Mouse (Mus musculus) kidney, postnatal 4 days (tissue): ENCODE data around the gene Strip1.
A peak's percentile ranks its signal among the peaks of the same experiment; 100 is the strongest.
"Not testable (repeated sequence)": the region's sequence is repeated elsewhere in the genome, so short reads cannot be mapped to it uniquely, and the experiment has no call there.

ENCODE experiments used
- DNase-seq, 2 experiments: peaks; one replicate each; pipeline ENCODE4 v3.0.0; 2021; ENCODE audit warnings: mixed read lengths in 2 of 2

Gene Strip1

DNA sequence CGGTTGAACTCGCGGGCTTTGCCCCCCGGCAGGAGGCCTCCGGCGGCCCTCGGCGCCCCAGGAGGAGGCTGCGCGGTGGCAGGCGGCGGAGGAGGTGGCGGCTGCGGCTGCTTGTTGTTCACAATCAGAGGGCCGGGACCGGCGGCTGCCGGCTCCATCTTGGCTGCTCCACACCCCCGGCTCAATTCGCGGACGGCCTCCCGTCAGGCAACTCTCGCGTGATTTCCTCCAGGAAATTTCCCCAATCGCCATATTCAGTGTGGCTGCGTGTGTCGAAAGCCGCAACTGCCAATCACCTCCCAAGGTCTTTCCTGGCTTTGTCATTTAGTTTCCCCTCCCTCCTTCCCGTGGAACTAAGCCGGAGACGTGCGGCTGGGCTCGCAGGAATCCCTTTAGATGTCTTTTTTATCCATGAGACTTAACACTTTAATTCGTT, at the start of gene Strip1:
Gene Strip1, minus strand, starts transcription at position 172 of the 436 bp plus-strand sequence.
- peak; percentile 93 to 96 for DNase-seq

DNA sequence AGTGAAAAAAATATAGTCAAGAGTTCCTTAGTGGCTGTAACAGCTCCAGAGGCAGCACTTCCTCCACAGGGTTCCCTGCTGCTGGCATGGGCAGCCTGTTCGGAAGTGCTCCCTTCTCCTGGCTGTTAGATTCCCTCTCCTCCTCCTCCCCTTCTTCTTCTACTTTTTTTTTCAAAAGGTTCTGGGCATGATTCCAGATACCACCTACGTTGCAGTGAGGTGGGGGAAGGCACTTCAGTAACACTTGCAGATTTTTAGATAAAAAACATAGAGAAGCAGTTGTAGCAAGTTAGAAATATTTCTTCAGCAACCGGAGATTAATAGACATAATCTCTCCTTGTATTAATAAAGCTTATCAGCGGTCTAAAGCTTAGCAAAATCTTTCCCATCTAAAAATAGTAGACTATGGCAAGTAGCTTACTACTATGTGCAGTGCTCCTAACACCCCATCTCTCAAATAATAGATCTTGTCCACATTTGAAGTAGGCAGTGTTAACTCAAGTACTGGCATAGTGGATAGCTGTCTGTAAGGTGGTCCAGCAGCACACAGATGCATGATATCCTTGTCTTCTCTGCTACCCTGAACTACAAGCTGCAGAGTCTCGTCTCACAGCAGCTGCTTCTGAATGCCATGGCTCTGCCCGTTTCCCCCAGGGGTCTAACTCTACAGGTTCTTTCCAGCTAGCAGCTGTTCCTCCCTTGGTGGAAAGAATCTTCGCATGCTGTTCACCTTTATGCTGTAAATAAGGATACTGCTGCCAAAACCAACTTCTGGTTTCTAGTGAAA, 49.5 kb upstream of the Strip1 start:
- peak; percentile 28 to 47 for DNase-seq

DNA sequence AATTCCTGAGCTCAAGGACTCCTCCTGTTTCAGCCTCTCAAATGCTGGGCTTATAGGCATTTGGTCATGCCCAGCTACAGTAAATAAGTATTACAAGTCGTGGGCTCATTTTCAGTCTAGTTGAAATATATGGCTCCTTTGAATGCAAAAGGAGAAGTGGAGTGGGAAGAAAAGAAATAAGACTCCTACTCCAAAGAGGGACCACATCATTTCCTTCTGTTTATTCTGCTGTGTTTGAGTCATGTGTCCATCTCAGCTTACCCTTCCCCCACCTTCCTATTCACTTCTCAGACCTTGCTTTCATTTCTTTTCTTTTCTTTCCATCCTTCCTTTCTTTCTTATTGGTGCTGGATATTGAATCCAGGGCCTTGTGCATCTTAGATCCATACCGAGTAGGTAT, 40.0 kb upstream of the Strip1 start:
- DNase-seq: no peak

DNA sequence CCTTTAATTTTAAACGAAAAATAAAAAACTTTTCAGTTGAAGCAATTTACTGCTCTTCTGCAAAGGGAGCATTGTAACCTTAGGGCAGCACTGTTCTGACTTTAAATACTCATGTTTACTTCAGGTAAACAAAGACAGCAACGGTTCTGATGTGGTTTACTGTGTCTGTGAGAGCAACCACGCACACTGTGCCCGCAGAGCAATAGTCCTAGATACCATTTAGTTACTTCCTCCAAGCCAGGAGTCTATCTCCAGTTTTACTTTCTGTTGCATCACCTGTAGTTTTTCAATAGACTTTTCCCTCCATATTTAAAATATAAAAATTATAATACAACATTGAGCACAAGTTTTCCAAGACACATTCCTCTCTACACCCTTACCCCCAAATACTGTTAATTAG, 39.0 kb upstream of the Strip1 start:
- DNase-seq: no peak

DNA sequence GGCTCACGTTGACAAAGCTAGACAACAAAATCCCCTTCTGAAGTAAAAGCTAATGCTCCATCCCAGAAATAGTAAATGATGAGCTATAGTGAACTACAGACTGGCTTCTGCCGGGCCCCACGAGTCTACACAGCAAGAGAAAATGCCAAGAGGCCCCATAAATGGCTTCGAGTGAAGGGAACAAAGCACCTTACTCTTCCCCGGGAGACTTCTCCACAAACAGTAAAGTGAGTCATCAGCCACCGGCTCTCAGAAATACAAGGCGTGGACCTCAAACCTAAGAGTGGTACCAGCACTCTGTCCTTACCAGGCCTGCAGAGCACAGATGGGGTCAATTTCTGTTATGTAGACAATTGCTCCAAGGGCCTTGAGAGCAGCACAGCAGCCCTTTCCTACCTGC, 37.3 kb upstream of the Strip1 start:
- DNase-seq: no peak

DNA sequence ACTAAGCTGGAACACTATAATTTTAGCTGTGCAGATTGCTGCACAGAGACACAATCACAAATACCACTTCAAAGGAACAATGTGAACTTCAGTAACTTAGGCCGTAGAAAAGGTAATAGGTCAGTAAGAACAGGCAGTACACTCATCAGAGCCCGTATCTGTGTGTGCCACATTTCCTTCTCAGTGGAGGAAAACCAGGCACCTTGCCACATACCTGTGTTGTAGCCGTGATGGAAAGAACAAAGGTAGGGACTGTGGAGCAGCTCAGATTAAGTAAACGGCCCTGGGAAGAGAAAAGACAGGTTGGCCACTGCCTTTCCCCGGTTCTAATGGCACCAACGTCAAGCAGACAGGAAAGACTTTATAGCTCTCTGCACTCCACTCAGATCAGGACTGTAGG, 35.9 kb upstream of the Strip1 start:
- DNase-seq: no peak

DNA sequence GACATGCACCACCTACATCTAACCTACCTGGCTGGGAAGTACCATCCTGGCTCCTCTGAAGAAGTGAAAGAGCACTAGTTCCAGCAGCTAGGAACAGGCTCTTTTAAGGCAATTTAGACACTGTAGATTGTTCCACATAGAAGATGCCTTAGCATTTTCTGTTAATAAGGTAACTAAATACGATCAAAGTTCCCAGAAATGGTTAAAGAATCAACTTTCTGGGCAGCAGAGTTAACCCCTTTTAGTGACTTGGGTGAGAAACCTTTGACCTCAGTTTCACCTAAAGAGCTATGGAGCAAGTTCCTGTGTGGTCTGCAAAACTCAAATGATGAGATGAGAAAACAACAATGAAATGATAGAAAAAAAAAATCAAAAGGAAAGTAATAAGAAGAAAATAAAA, 33.1 kb upstream of the Strip1 start:
- DNase-seq: no peak

DNA sequence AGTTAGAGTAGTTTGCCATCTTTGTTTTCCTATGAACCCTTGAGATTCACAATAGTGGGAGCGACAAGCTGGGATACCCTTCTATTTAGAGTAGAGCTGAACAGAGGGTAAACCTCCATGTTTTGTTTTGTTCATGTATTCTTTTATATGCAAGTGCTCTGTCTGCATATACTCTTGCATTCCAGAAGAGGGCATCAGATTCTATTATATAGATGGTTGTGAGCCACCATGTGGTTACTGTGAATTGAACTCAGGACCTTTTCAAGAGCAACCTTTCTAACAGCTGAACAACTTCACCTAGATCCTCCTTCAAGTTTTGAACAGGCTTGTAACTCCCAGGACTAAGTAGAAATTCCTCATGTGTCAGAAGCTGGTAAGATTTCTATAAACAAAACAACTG, 27.5 kb upstream of the Strip1 start:
- no peak for DNase-seq

DNA sequence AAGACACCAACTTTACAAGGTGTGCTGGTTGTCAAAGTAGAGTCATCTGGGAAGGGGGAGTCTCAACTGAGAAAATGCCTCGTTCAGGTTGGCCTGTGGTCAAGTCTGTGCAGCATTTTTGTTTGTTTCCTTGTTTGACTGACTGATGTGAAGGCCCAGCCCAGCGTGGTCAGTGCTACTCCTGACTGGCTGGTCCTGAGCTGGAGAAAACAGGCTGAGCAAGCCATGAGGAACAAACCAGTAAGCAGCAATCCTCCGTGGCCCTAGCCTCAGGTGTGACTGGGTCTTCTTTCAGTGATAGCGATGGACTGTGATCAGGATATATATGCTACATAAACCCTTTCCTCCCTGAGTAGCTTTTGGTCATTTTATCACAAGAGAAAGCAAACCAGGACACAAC, 25.4 kb upstream of the Strip1 start:
- no peak for DNase-seq

DNA sequence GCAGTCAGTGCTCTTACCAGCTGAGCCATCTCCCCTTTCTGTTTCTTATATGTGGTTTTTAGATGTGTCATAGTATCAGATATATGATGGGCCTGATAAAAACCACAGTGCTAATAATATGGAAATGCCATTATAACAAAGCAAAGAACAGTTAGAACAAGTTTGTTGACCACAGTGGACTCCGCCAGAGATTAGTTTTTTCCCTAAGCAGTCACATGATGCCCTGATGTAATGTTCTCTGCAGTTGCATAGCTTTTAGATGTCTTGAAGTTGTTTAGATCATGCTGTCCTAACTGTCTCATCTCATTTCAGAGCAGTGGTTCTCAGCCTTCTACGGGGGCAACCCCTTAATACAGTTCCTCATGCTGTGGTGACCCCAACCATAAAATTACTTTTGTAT, 24.7 kb upstream of the Strip1 start:
- no peak for DNase-seq

DNA sequence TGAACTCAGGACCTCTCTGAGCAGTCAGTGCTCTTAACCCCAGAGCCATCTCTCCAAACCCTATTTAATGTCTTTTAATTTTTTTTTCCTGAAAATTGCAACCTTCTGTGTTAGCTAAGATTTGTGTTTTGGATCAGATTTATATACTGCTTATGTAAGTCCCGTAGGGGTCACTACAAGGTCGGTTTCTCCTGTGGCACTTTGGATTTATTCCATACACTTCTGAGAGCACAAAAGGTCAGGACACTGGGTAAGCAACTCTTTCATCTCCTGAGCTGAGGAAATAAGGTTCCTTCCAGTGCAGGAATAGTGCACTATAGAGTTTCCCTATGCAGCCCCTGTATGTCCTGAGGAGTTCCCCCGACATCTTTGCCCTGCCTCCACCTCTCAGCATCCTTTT, 24.0 kb upstream of the Strip1 start:
- no peak for DNase-seq

DNA sequence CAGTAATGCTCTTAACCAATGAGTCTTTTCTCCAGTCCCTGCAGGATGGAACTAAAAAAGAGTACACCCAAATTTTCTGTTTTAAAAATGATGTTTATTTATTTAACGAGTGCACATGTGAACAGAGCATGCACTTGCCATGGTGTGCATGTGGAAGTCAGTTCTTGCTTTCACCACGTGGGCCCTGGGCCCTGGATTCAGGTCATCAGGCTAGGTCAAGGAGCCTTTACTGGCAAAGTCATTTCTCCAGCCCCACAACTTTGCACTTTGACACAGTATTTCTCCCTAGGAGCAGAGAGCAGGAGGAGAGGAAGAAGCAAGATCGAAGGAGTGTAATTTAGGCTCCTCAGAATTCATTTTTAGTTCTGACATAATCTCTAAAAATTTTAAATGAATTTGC, 23.4 kb upstream of the Strip1 start:
- DNase-seq: no peak

DNA sequence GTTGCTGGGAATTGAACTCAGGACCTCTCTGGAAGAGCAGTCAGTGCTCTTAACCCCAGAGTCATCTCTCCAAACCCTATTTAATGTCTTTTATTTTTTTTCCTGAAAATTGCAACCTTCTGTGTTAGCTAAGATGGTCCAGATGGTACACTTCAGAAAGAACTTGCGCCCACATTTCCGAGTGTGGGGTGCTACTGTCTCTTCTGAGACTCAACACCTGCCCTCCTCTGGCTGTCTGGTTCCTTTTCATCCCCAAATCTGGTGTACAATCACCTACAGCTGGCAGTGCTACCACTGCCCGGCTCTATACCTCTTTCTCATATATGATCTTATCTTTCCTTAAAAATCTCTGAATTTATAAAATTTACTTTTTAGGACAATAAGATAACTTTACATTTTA, 21.5 kb upstream of the Strip1 start:
- no peak for DNase-seq

DNA sequence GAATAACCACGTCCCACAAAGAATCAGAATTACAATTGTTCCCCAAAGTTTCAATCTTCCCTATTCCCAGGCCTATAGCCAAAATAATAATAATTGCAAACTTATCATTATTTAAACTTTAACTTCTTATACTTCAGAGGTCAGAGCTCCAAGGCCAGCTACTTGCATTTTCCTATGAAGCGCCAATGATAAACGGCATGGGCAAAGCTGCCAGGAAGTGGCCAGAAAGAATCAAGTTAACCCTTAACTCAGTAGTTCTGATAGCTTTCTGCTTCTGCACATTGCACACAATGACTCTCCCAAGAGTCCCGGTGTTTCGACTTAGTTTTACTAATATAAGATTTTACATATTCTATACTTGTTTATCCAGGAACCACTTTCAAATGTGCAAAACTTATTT, 18.8 kb upstream of the Strip1 start:
- not testable (repeated sequence) for DNase-seq

DNA sequence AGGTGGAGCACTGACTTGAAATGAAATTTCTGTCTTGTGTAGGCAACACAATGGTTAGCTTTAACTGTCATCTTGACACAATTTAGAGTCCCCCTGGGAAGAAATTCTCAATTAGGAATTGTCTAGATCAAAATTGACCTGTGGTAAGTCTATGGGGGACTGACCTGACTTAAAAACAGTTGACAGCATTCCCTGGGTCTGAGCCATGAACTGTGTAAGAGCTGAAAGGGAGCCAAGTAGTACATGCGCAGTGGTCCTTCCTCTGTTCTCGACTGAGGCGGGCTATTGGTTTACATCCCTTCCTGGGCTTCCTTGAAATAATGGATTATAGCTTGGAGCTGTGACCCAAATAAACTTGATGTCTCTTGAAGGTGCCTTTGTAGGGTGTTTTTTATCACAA, 15.5 kb upstream of the Strip1 start:
- DNase-seq: peak; percentile 19 to 34

DNA sequence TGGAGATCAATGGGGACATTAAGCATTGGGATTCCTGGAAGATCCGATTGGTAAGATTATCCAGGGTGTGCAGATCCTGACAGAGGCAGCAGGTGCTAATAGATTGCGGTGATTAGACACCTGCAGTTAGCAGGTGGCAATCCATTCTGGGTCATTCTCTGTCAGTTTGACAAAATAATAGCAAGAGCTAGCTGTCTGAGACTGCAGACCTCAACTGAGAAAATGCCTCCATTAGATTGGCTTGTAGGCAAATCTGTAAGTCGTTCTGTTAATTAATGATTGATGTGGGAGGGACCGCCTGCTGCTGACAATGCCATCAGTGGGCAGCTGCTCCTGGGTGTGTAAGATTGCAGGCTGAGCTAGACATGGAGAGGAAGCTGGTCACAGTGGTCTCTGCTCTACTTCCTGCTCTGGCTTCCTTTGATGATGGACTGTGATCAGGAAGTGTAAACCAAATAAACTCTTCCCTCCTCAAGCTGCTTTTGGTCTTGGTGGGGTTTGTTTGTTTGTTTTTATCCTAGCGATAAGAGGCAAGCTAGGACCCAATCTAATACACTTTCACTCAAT, 6.2 kb upstream of the Strip1 start:
- DNase-seq: peak in 1 of 2 experiments; percentile 23

DNA sequence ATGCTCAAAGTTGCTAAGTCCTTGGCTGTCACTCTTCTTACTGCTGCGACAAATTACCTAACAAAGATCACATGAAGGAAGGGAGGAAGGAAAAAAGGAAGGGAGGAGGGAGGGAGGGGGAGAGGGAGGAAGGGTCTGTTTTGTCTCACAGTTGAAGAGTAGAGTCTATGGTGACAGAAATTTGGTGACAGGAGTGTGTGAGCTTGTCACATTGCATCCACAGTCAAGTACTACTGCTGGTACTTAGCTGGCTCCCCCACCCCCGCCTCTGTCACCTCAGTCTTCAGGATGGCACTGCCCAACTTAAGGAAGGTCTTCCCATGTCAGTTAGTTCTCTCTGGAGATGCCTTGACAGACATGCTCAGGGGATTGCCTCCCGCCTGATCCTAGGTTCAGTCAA, 4.7 kb upstream of the Strip1 start:
- DNase-seq: no peak

DNA sequence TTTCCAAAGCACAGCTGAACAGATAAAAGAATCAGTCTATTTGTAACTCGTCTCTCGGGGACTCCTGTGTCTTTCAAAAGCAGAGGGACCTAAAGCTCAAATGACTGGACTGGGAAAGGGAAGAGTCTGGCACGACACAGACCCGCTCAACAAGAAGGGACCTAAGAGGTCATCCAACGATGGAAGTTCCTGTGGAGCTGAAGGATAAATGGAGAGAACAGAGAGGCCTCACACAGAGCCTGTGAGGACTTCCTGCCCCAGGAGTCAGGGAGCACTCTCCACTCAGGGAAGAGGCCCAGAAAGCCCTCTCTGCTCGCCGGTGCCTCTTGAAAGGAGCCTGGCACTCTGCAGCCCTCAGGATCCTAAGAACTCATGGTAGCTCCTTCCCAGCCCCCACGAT, 4.3 kb upstream of the Strip1 start:
- DNase-seq: no peak

DNA sequence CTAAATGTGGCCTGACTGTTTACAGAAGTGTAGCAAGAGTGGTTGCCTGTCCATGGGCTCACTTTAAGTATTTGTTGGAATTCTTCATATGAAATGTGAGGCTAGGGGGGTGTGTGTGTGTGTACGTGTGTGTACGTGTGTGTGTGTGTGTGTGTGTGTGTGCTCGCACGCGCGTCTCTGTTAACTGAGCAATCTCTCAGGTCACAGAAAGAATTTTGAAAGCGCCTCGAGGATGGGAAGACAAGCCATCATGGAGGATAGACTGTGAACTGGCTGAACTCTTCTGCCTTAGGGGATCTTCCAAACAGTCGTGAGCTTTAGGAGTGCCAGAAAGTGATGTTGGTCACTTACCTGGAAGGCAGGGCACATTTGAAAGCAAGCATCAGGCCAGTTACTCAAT, 2.4 kb upstream of the Strip1 start:
- no peak for DNase-seq

DNA sequence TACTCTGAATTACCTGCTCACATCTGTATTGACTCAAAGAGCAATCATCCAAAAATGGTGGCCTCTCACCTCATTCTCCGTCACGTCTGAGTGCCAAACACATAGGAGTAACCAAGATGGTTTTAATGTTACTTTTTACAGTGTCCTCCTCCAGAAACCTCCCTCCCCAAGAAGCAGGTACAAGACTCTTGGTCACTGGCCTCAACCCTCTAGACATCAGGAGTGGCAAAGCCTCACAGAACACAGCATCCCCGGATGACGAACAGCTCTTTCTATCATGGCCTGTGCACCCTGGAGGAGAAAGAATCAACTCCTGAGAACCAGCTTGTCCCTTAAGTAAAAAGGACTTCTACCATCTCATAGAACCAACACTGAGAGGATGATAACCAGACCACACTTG, 1.3 kb upstream of the Strip1 start:
- no peak for DNase-seq

DNA sequence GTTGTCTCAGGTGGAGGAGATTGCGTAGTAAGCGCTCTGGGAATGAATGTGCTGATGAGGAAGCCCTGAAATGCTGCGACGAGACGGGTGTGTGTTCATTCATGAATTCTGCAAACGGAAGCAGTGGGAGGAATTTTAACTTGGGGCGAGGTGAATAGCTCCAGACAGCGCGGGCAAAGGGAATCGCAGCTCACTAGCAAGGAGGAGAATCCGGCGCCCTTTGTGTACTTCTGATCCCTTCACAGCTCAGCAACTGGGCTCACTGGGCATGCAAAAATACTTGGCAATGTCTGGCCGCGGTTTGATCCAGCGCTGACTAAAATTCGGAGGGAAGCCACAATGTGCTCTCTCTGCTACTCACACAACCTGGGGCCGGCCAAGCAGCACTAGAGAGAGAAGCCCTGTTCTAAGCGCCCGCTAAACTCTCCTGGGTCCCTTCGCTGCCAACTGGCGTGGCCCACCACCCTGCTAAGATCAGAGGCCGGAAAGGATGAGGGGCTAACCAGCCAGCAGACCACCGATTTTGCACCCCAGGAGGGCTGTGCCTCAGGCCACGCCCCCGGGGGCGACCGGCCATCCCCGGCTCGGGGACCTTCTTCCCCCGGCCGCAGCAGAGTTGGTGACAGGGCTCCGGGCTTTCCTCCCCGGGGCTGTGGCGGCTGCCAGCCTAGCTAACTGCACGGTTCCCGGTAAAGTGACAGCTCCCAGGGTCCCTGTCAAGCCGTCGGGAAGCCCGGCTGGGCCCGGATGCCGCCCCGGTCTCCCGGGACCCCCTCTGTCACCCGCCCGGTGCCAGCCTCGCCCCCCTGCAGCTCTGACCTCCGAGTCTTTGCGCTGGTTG, 592 bp downstream of the Strip1 start, which contains the start of gene Gm10961:
Gene Gm10961, plus strand, starts transcription at position 641 of the 841 bp plus-strand sequence.
- DNase-seq: peak; percentile 41 to 74

DNA sequence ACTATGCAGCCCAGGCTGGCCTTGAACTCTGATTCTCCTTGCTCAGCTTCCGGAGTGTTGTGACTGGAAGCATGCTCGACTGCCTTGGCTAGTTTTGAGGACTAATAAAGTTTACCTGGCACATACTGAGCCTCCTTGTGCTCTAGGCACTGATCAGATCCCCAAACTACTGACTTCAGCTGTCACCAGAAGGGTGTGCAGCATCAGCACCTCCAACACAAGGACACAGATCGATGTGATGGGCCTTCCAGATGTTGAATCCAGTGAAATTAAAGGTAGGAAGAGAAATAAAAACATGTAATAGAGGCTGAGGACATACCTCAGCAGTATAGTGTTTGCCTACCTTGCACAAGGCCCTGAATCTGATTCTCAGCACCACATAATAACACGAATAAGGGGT, 2.1 kb downstream of the Strip1 start:
- DNase-seq: no peak

DNA sequence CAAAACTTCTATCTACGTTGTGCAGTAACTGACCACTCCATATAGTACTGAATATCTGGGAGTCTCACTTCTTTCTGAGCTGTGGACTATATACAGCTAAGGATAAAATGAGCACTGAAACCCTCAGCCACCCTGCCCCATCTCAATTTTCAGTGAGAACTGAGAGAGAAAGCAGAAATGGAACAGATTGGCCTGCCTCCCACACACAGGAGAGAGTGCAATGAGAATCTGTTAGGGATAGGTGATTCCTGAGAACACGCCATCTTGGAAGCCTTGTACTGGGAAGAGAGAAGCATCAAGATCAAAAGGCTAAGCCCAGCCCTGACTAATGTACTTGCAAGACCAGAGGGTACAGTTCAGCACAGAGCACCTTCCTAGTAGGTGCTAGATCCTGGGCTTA, 2.9 kb downstream of the Strip1 start:
- DNase-seq: no peak

DNA sequence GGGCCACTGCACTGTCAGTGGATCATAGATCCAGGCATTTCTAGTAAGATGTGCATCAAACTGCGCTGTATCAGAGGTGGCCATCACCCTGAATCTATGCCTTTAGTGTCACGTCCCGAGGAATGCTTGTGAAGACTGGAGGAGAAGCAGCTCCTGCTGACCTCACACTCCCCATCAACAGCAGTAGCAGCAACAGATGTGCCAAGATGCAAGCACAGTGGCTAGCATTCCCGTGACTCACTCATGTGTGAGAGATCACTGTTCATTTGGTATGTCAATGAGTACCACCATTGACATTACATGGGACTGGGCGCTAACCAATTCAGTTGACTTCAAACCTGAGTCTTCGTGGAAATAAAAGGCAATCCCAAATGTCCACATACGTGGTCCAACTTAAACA, 3.9 kb downstream of the Strip1 start:
- DNase-seq: no peak
